Mouse (Mus musculus) heart, embryonic 15.5 days (tissue): ENCODE data around the gene B430306N03Rik. TPM values are rescaled to one million over a fixed set of nuclear protein-coding genes. Genes with fewer than 3 reads are reported as not detected.
A peak's percentile ranks its signal among the peaks of the same experiment; 100 is the strongest.

ENCODE experiments used
- ATAC-seq: fragments of 200-750 bp; cut with Nextera tagmentation; replicated peaks from 2 replicates; pipeline ENCODE4 v1.8.0; 2017; ENCODE audit warnings: low read depth, moderate TSS enrichment; ENCODE audit not compliant: insufficient number of reproducible peaks, insufficient read depth, low FRiP score
- H3K27ac ChIP-seq: fragments of 300-500 bp; sonication (generic); 2 replicates; pipeline ENCODE4 v1.5.1; 2015; ENCODE audit warnings: mild to moderate bottlenecking, inconsistent platforms
- H3K27me3 ChIP-seq: fragments of 300-500 bp; sonication (generic); 2 replicates; pipeline ENCODE4 v1.6.1; 2015; ENCODE audit warnings: inconsistent platforms
- H3K36me3 ChIP-seq: fragments of 300-500 bp; sonication (generic); 2 replicates; pipeline ENCODE4 v1.6.1; 2015; ENCODE audit warnings: mild to moderate bottlenecking, inconsistent platforms
- H3K4me1 ChIP-seq: fragments of 300-500 bp; sonication (generic); replicated peaks from 2 replicates; pipeline ENCODE4 v1.6.1; 2015; ENCODE audit warnings: inconsistent platforms
- H3K4me2 ChIP-seq: fragments of 300-500 bp; sonication (generic); 2 replicates; pipeline ENCODE4 v1.6.1; 2015; ENCODE audit warnings: inconsistent platforms, mild to moderate bottlenecking, moderate library complexity
- H3K4me3 ChIP-seq: fragments of 300-500 bp; sonication (generic); 2 replicates; pipeline ENCODE4 v1.5.1; 2015; ENCODE audit warnings: mild to moderate bottlenecking, inconsistent platforms
- H3K9ac ChIP-seq: fragments of 300-500 bp; sonication (generic); 2 replicates; pipeline ENCODE4 v1.6.1; 2015; ENCODE audit warnings: mild to moderate bottlenecking, inconsistent platforms
- H3K9me3 ChIP-seq: fragments of 300-500 bp; sonication (generic); replicated peaks from 2 replicates; pipeline ENCODE4 v1.6.1; 2016; ENCODE audit warnings: inconsistent platforms
- WGBS: fragments of 180-500 bp; shearing (Covaris S2); methylation state at CpG from one replicate; pipeline ENCODE4 v1.1.7; 2015; ENCODE audit warnings: mixed read lengths; 5-methylcytosine and 5-hydroxymethylcytosine counted together
- polyA plus RNA-seq: library from polyadenylated mRNA; unstranded; fragments of >200 nt; fragmentation: Nextera tagmentation; extraction: Ambion mirVana; gene quantifications from 2 replicates; pipeline ENCODE4 v1.2.1, GENCODE M21; 2015

B430306N03Rik gene
- polyA plus RNA-seq, 1 experiment from 2014 or later = 0.16 TPM

DNA sequence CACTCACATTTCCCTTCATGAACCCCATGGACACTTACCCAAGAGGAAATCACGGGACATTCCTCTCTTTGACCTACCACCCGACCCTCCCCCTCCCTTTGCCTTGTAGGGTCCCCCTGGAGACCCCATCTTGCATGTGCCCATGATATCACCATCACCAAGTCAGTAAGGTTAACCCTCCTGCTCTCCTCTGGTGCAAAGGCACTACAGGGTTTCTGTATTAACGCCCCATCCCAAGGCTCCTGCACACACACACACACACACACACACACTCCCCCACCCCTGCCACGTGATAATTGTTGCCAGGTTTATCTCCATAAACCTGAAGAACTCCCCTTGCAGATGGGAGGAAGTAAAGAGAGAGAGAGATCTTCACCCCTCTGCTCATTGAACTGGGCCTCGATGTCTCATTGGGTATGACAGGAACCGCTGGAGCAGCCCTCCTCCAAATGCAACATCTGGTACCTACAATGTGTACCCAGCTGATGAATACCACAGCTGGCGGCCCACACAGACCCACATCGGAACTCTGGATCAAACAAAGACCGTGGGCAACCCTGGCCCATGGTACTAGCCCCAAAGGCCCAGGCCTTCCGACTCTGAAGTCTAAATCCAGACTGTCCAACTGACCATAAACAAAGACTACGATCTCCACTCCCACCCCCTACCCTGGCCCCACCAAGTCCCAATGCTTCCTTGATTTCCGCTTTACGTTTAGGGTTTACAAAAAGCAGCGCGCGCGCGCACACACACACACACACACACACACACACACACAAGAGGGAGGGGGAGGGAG lies 34.8 kb upstream of the B430306N03Rik start:
- no peaks in the 10 kb centered on the region for H3K9me3 ChIP-seq
- peaks cover 6% of the 10 kb centered on the region; the same call in 1 of the 2 replicates for H3K4me1 ChIP-seq
- H3K4me3 ChIP-seq = peak overlapping the region; percentile 35
- H3K4me2 ChIP-seq = peak overlapping the region; percentile 57
- no peak for ATAC-seq
- no peaks in the 10 kb centered on the region for H3K36me3 ChIP-seq
- 31% methylated on average over 18 of the region's 18 CpGs for WGBS
- no peak overlapping the region for H3K27ac ChIP-seq
- H3K9ac ChIP-seq = no peak overlapping the region
- no peaks in the 10 kb centered on the region for H3K27me3 ChIP-seq

DNA sequence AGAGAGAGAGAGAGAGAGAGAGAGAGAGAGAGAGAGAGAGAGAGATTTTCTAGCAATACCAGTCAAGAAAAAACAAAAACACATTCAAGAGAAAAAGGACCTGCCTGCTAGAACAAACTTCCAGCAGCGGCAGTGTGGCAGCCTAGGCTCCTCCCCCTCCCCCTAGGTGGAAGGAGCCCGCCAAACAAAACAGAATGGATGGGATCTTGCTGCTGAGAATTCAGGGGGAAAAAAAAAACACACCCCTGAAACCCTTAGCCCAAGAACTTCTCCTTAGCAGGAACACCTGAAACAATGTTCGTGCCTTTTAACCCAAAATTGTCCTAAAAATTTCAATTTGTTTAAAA lies 34.2 kb upstream of the B430306N03Rik start:
- H3K4me1 ChIP-seq = peaks cover 6% of the 10 kb centered on the region; the same call in 1 of the 2 replicates
- no peaks in the 10 kb centered on the region for H3K36me3 ChIP-seq
- no peaks in the 10 kb centered on the region for H3K9me3 ChIP-seq
- WGBS = 6% methylated on average over 3 of the region's 3 CpGs
- no peak overlapping the region for H3K27ac ChIP-seq
- H3K4me3 ChIP-seq = peak overlapping the region; percentile 35
- no peak for ATAC-seq
- no peak overlapping the region for H3K9ac ChIP-seq
- H3K27me3 ChIP-seq = no peaks in the 10 kb centered on the region
- H3K4me2 ChIP-seq = peak overlapping the region; percentile 57

DNA sequence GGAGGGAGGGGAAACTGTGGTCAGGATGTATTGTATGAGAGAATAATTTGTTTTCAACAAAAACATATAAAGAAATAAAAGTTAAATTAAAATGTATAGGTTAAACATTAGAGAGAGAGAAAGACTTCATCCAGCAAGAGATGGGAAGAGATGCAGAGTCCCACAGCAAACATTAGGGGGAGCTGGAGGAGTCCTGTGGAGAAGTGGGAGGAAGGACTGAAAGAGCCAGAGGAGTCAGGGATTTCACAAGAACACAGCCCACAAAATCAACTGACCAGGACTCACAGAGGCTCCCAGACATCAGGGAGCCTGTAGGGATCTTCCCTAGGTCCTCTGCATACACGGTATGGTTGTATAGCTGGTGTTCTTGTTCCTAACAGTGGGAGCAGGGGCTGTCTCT lies 29.2 kb upstream of the B430306N03Rik start:
- 39% methylated on average over 1 of the region's 1 CpGs for whole genome bisulfite sequencing

DNA sequence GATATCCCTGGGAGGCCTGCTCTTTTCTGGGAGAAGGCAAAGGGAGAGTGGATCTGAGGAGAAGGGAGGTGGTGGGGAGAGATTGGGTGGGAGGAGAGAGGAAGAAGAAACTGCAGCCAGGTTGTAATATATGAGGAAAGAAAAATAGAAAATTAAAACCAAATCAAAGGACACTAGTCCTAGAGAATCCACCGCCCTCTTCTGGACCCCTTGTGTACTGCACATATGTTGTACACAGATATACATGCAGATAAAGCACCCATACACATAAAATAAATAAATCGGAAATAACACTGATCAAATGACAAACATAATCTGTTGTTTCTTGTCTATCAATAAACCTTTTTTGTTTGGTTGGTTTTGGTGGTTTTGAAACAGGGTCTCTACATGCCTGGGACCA lies 28.7 kb upstream of the B430306N03Rik start:
- H3K27me3 ChIP-seq = no peaks in the 10 kb centered on the region
- H3K9me3 ChIP-seq = no peaks in the 10 kb centered on the region
- ATAC-seq = no peak
- H3K27ac ChIP-seq = no peak overlapping the region
- 55% methylated on average over 2 of the region's 2 CpGs for WGBS
- no peak overlapping the region for H3K4me3 ChIP-seq
- no peaks in the 10 kb centered on the region for H3K4me1 ChIP-seq
- no peak overlapping the region for H3K9ac ChIP-seq
- no peaks in the 10 kb centered on the region for H3K36me3 ChIP-seq
- no peak overlapping the region for H3K4me2 ChIP-seq

More for the DNA sequence above, 29.2 kb upstream of the B430306N03Rik start:
- Histone ChIP-seq H3K27me3 (no peaks in the 10 kb centered on the region), H3K27ac (no peak overlapping the region), H3K4me1 (no peaks in the 10 kb centered on the region), H3K4me3 (no peak overlapping the region), H3K36me3 (no peaks in the 10 kb centered on the region), H3K9ac (no peak overlapping the region), H3K4me2 (no peak overlapping the region), H3K9me3 (no peaks in the 10 kb centered on the region)
- no peak for ATAC-seq

DNA sequence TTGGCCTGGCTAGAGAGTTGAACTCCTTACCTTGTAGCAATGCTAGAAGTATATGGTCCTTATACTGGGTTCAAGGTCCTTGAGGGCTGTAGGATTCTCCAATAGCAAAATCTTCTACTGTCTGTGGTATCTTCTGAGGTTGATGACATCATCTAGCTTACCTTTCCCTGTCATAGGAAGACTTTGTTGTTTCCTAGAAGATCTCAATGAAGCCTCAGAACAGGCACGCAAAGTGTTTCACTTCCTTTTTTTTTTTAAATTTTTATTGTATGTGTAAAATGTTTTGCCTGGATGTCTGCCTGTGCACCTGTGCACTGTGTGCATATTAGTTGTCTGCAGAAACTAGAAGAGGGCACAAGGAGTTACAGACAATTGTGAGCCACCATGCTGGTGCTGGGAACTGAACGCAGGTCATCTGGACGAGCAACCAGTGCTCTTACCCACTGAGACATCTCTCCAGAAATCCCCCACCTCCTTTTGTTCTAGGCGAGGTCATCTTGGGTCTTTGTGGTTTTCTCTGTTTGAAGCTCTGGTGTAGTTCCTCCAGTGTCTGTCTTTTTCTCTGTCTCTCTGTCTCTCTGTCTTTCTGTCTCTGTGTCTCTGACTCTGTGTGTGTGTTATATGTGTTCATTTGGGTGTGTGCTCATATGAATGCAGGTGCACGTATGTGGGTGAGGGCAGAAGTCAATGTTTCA lies 22.3 kb upstream of the B430306N03Rik start:
- Histone ChIP-seq H3K4me1 (no peaks in the 10 kb centered on the region), H3K9ac (no peak overlapping the region), H3K27me3 (no peaks in the 10 kb centered on the region), H3K27ac (no peak overlapping the region), H3K9me3 (no peaks in the 10 kb centered on the region), H3K36me3 (no peaks in the 10 kb centered on the region), H3K4me2 (no peak overlapping the region), H3K4me3 (no peak overlapping the region)
- 77% methylated on average over 5 of the region's 5 CpGs for WGBS
- no peak for ATAC-seq

DNA sequence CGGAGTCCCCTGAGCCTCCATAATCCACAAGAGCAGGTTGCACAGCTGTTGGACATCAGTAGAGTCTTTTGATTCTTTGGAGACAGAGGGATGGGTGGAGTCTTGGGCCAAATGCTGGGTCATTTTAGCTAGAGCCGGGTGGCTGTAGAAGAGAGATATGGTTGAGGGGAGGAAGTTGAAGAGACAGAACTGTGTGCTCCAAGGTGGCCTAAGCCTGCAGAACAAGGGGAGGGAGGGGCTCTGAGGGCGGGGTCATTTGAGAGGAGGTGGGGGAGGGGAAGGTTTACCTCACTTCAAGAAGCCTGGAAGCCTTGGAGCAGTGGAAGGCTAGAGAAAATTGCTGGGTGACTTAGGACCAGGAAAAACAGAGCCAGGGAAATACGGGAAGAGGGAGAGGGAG lies 16.7 kb upstream of the B430306N03Rik start, which contains the start of gene Treml2:
Treml2 (plus strand) TSS at position 296 of the 400 bp plus-strand sequence.
- WGBS = 22% methylated on average over 3 of the region's 4 CpGs
- Histone ChIP-seq H3K4me2 (peak within 1 kb of the TSS; percentile 2; the same call in 1 of the 2 replicates), H3K27ac (no peak within 1 kb of the TSS), H3K36me3 (no peaks in the 10 kb centered on the region), H3K4me1 (no peaks in the 10 kb centered on the region), H3K9me3 (no peaks in the 10 kb centered on the region), H3K9ac (no peak within 1 kb of the TSS), H3K4me3 (peak within 1 kb of the TSS; percentile 10; the same call in 1 of the 2 replicates), H3K27me3 (no peaks in the 10 kb centered on the region)
- ATAC-seq = no peak

DNA sequence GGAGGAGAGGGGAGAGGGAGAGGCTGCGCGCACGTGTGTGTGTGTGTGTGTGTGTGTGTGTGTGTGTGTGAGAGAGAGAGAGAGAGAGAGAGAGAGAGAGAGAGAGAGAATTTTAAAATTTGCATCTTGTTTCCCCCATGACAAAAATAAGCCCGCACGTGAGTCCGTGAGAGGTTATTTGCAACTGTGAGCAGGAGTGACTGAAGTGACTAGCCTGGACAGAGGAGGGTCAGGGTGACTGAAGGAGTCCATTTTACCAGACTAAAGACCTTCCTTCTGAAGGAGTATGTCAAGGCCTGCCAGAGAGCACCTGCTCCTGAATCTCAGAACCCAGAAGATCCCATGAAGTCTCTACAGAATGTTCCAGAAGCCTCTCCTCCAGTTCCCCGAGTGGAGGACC lies 16.2 kb upstream of the B430306N03Rik start:
- Histone ChIP-seq H3K4me3 (no peak overlapping the region), H3K4me2 (no peak overlapping the region), H3K36me3 (no peaks in the 10 kb centered on the region), H3K27ac (no peak overlapping the region), H3K9ac (no peak overlapping the region), H3K9me3 (no peaks in the 10 kb centered on the region), H3K27me3 (no peaks in the 10 kb centered on the region), H3K4me1 (no peaks in the 10 kb centered on the region)
- 36% methylated on average over 7 of the region's 7 CpGs for WGBS
- no peak for ATAC-seq

DNA sequence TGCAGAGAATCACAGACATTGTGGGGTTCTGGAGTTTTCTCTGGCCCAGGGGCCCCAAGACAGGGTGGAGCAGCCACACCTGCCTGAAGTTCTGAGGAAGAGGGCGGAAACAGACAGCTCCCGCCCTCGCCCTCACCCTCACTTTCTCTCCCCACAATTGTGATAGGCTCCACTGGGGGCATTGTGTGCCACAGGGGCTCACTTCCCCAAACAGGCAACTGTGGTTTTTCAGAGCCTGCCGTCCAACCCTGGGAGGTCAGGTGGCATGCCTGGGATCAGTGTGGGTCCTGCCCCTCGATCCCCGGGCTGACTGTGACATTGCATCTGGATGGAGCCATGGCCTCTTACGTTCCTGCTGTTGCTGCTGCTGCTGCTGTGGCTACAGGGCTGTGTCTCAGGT lies 15.7 kb upstream of the B430306N03Rik start:
- peak overlapping the region; percentile 10; the same call in 1 of the 2 replicates for H3K4me3 ChIP-seq
- H3K4me2 ChIP-seq = peak overlapping the region; percentile 2; the same call in 1 of the 2 replicates
- ATAC-seq = no peak
- no peaks in the 10 kb centered on the region for H3K9me3 ChIP-seq
- WGBS = 63% methylated on average over 7 of the region's 7 CpGs
- no peaks in the 10 kb centered on the region for H3K4me1 ChIP-seq
- H3K9ac ChIP-seq = no peak overlapping the region
- H3K27ac ChIP-seq = no peak overlapping the region
- H3K36me3 ChIP-seq = no peaks in the 10 kb centered on the region
- H3K27me3 ChIP-seq = no peaks in the 10 kb centered on the region

DNA sequence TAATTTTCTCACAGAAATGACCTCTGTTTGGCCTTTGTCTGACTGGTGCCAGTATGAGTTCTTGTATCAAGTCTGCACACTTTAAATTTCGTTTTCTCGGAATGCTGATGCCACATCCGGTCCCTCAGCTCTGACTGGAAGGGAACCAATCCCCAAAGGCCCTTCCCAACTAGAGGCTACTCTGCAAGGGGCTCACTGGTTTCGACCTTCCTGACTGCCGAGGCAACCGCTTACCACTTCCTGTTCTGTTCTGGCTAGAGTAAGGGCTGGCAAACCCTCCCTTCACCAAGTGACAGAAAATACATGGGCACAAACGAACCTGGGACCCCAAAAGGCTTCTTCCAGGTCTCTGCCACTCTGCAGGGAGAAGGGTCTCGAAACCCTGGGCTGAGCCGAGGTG lies 15.1 kb upstream of the B430306N03Rik start:
- H3K9me3 ChIP-seq = no peaks in the 10 kb centered on the region
- no peak for ATAC-seq
- no peaks in the 10 kb centered on the region for H3K4me1 ChIP-seq
- no peak overlapping the region for H3K9ac ChIP-seq
- peak overlapping the region; percentile 10; the same call in 1 of the 2 replicates for H3K4me3 ChIP-seq
- 66% methylated on average over 9 of the region's 9 CpGs for WGBS
- peak overlapping the region; percentile 2; the same call in 1 of the 2 replicates for H3K4me2 ChIP-seq
- no peaks in the 10 kb centered on the region for H3K27me3 ChIP-seq
- no peak overlapping the region for H3K27ac ChIP-seq
- no peaks in the 10 kb centered on the region for H3K36me3 ChIP-seq

DNA sequence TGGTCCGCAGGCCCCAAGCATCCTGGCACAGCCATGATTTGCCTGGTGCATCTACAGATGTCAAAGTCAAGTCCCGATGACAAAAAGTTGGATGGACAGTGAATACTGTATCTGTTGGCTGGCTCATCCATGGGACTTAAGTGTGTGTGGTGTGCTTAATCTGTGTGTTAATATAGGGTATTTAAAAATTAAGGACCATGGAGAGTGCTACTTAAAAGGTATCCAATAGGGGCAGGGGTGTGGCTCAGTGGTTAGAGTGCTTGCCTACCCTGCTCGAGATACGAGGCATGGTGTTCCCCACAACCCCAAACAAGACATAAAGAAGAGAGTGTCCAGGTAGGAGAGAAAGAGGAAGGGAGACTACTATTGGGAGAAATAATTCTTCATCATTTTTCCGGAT lies 14.1 kb upstream of the B430306N03Rik start:
- Histone ChIP-seq H3K9me3 (no peaks in the 10 kb centered on the region), H3K27me3 (no peaks in the 10 kb centered on the region), H3K36me3 (no peaks in the 10 kb centered on the region), H3K27ac (no peak overlapping the region), H3K4me1 (no peaks in the 10 kb centered on the region), H3K9ac (no peak overlapping the region), H3K4me3 (no peak overlapping the region), H3K4me2 (no peak overlapping the region; the same call in 1 of the 2 replicates)
- WGBS = 76% methylated on average over 5 of the region's 5 CpGs
- no peak for ATAC-seq

DNA sequence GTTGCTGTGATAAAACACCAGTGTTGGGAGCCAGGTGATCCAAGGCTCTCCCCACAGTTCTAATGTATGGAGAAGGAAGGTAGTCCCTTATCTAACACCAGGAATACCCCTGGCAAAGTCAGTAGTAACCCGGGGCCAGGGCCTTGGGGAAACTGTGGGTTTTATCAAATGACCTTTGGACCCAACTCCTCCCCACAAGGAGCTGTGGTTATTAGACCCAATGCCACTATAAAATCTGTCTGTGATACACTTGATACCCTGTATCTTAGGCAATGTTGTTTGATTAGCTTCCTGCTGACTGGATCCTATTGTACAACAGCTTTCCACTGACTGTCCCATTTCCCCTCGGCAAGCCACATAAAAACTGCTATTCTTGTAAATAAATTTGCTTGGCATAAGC lies 3.8 kb upstream of the B430306N03Rik start:
- H3K4me2 ChIP-seq = no peak overlapping the region
- no peak overlapping the region for H3K9ac ChIP-seq
- ATAC-seq = no peak
- no peaks in the 10 kb centered on the region for H3K9me3 ChIP-seq
- no peaks in the 10 kb centered on the region for H3K27me3 ChIP-seq
- H3K36me3 ChIP-seq = no peaks in the 10 kb centered on the region
- H3K4me3 ChIP-seq = no peak overlapping the region
- no peaks in the 10 kb centered on the region for H3K4me1 ChIP-seq
- no peak overlapping the region for H3K27ac ChIP-seq
- 67% methylated on average over 2 of the region's 2 CpGs for WGBS
